Mouse (Mus musculus) cerebellum, postnatal 25 days (tissue): ENCODE data around the gene Ssb.
A peak's percentile ranks its signal among the peaks of the same experiment; 100 is the strongest.

ENCODE experiments used
- DNase-seq, 2 experiments: peaks; one replicate each; pipeline ENCODE4 v3.0.0; 2021; ENCODE audit warnings: mixed read lengths in 2 of 2

Ssb gene

DNA sequence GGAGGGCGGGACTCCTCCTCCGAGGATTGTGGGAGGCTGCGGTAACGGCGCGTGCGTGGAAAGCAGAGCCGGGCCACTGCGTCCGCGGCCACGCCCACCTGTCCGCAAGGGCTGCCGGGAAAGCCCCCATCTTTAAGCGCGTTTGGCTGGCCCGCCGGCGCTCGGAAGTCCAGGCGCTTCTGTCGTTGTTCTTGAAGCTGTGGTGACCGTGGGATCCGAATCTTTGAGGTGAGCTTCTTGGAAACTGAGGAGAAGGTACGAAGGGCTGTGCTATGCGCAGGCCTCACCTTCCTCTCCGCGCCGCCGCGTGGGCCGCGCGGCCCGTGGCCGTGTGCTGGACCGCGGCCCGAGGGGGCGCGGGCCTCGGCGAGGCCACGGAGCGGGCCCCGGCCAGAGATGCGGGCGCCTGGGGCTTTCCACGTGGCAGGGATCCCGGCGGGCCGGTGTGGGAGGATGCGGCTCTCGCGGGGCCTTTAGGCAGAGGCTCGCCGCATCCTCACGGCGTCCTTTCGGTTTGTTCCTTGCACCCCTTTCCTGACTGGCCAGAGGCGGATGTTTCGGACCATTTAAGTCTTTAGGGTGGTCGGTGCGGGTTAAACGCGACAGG, at the start of gene Ssb:
Gene Ssb, plus strand, starts transcription at position 78 of the 607 bp plus-strand sequence.
- peak; percentile 93 to 97 for DNase-seq

DNA sequence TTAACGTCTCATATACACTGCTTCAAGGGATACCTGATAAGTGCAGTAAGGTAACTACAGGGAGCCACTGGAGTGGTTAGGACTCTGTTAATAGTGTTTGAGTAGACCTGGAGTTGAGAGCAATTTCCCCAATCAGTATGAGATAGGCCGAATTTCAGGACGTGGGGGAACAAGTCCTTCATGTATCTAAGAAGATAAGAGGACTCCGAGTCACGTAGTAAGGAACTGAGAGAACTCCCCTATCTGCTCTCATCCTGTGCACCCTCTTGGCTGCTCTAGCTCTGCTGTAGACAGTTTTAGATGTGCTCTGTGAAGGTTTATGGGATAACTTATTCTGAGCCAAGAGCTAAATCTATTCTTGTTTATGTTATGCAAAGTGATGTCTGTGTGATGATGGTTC, 44.8 kb upstream of the Ssb start:
- DNase-seq: no peak

DNA sequence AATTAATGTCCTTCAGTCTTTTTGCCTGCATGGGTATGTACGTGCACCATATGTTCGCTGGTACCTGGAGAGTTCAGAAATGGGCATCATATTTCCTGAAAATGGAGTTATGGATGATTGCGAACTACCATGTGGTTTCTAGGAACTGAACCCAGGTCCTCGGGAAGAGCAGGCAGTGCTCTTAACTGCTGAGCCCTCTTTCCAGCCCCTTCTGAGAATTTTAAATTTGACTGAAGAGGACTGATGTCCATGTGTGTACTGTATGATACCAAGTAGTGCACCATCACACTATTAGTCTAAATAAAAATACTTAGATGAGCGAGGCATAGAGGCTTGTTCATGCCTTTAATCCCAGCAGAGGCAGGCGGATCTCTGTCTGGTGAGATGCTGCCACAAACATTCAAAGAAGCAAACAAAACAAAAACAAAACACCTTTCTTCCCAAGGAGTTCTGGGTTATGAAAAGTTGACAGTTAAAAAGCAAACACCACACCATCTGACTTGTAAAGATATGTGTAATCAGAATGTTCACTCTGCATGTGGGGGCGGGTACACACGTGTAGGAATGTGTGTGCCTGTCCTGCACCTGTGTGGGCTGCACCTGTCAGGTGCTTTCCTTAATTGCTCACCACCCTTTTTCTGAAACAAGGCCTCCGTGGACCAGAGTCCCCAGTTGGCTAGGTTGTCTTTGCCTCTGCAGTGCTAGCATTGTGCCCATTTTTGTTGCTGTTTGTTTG, 42.8 kb upstream of the Ssb start:
- no peak for DNase-seq

DNA sequence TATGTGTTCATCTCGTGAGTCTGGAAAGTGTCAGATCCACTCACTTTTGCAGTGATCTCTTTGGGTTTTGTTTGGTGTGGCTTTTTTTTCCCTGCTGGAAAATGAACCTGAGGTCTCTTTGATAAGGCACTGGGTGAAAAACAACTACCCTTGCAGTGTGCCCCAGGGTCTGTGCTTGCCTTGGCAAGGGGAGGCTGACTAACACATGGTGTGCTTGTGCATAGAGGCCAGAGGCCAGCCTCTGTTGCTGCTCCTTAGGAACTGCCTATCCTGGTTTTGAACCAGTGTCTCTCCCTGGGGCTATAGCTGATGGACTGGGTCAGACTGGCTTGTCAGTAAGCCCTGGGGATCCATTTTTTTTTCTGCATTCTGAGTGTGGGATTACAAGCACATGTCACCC, 41.2 kb upstream of the Ssb start:
- DNase-seq: no peak

DNA sequence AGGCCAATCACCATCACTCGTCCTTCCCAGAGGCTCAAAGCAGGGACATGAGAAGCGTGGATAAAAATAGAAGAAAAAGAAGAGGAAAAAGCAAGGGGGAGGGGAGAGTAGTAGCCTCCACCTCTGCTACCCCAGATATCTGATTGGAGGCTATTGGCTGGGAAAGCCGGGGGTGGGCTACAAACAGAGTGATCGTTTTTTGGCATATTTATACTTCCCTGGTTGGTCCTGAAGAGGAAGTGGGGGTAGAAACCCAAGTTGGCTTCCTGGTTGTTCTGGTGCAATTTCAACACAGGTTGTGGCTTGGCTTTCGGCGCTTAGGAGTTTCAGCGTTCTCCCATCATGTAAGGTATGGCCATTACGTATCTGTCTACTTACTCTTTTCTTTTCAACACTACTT, 39.7 kb upstream of the Ssb start, which contains the start of gene Klhl23:
Gene Klhl23, plus strand, starts transcription at position 234 of the 400 bp plus-strand sequence.
- peak in 1 of 2 experiments; percentile 13 for DNase-seq

DNA sequence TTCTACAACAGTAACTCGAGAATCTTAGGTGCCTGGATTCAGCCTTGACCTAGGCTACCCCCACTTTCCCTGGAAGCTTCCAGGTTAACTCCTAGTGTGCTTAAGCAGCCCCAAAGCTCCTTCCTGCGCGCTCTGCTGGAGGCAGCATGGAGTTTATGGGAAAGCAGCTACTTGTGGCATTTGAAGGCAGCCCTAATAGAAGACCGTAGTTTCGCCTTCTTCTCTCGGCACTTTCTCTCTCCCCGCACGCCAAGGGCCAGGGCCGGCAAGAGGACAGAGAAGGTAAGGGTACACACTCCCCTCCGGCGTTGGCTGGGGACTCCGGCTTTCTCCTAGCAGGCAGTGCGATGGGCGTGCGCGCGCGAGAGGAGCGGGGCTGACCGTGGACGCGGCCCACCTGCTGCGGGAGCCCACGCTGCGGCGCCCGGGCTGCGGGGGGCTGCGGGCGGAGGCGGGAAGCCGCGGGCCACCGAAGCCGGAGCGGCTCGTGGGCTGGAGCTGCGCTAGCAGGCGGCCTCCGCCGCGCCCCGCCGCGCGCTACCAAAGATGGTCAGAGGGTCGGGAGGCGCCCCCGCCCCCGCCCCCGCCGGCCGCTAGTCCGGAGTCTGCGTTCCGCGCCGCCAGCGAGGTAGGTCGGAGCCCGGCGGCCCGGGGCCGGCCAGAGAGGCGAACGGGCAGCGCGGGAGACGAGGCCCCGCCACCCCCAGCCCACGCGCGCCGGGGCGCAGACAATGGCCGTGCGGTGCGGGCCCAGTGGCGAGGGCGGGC, 38.8 kb upstream of the Ssb start:
- DNase-seq: peak in 1 of 2 experiments; percentile 79

DNA sequence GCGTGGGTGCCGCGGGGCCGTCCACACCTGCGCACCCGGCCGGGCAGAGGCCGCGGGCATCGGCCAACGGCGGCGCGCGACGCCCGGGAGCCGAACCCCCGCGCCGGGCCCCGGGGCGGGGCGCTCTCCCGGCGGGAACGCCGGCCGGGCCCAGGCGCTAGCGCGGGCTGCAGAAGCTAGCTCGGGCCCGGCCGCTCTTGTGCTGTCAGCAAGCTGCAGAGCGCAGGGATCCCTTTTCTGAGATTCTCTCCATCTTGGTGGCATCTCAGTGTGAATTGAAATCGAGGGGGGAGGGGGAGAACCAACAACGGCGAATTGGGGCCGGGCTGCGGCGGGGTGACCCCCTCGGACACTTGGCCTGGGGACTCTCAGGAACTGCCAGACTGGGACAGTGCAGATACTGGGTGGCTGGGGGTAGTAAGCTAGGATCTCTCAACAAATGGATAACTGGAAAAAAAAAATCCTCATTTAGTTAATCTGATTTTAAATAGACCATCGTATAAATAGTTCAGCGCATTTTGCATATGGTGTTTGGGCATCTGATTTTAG, 38.2 kb upstream of the Ssb start:
- peak in 1 of 2 experiments; percentile 78 for DNase-seq

DNA sequence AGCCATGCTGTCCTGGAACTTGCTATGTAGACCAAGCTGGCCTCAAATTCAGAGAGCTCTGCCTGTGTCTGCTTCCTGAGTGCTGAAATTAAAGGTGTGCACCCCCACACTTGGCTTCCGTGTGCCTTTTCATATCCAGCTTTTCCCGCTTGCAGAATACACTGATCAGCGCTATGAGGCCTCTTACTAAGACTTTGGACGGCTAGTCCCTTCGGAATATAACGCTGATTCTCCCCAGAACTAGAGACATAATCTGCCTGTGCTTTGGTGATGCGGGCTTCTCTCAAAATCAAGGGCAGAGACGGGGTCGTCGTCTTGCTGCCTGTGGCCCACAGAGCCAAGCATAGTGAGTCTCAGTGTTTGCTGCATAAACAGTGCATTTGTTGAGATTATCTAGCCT, 35.5 kb upstream of the Ssb start:
- DNase-seq: peak; percentile 49 to 56

DNA sequence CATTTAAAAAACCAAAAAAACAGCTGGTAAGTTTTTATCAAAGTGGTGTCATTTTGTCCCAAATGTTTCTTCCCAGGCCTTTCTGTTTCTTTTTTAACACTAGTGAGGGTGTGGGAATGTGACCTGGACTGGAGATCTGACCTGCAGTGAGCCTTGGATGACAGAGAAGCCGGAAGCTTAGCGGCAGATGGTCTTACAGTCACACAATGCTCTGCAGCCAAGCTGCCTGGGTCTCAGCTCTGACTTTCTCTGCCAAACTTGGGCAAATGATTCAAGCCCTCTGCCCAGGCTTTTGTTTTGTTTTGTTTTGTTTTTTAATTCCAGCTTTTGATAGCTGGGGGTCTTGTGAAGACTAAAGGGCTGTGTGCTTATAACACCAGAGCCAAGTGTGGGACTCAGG, 35.0 kb upstream of the Ssb start:
- DNase-seq: peak; percentile 78 to 82

DNA sequence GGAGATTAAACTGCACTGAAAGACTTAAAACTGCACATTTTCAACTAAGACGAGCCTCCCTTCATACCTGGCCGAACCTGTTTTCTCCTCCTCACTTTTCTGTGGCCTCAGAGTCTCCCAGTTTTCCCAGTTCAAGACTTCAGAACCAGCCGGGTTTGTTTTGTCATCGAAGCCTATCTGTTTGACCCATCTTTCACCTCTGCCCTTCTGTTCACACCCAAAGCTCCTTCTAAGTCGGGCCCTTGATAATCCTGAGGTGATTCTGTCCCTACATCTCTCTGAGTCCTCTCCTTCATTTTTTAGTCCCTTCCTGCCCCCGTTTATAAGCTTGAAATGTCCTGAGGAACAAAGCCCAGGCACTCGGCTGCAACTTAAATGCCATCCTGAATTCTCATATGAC, 33.3 kb upstream of the Ssb start:
- DNase-seq: no peak

DNA sequence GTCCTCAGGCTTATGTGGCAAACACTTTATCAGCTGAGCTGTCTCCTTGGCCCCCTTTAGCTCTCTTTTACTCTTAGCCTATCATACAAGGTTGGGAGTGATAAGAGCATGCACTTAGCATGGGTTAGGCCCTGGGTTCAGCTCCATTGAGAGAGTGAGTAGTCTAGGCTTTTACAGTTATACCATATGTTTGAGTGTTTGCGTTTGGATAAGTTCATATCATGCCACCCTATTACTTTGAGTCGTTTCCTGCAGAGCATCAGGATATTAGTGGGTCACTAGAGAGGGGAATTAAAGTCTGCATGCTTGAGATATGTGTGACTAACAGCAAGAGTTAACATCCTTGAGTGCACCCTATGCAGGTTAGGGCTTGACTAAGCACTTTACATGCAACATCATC, 31.7 kb upstream of the Ssb start:
- DNase-seq: no peak

DNA sequence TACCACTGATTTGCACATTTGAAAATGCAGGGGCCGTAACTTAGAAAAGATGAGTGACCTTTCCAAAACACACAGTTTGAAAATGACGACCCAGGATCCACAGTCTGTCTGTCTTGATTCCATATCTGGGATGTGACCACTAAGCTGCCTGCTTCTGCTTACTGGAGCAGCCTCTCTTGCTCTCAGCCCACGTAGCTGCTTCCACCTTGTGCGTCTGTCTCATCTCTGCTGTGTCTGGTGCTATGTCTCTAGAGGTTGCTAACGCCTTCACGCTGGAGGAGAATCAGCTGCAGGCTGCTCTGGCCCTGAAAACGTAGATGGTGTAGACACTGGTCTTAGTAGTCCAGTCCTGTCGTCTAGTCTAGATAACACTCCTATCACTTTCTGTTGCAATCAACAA, 31.2 kb upstream of the Ssb start:
- no peak for DNase-seq

DNA sequence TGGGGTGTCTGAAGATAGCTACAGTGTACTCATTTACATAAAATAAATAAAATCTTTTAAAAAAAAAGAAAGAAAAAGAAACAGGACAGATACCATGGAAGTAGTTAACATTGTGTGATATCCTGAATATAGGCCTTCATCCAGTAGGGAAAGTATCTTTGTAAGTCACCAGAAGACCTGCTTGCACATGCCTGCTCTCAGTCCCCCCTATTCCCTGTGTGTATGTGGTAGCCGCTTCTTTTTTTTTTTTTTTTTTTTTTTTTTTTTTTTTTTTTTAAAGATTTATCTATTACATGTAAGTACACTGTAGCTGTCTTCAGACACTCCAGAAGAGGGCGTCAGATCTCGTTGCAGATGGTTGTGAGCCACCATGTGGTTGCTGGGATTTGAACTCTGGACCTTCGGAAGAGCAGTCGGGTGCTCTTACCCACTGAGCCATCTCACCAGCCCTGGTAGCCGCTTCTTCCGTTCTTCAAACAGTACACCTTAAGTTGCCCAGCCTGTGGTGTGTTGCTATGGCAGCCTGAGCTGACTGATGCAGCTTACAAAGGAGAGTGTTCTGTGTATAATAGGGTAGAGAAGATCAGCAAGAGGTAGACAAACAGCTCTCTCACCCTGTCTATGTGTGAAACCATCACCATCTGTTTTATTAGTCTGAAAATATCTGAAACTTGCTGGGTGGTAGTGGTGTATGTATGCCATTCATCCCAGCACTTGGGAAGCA, 24.0 kb upstream of the Ssb start:
- no peak for DNase-seq

DNA sequence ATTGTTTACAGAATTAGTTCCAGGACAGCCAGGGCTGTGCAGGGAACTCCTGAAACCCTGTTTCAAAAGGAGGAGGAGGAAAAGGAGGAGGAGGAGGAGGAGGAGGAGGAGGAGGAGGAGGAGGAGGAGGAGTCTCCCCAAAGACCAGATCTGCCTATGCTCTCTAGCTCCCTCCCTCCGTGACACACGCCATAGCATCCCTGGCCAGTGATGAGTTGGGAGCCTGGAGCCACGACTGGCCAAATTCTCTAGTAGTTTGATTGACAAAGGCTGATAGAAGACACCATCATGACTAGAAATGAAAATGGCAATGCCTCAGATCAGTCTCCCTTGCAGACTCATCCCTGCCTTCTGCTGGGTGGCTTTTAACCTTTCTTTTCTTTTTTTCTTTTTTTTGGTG, 23.4 kb upstream of the Ssb start:
- DNase-seq: no peak

DNA sequence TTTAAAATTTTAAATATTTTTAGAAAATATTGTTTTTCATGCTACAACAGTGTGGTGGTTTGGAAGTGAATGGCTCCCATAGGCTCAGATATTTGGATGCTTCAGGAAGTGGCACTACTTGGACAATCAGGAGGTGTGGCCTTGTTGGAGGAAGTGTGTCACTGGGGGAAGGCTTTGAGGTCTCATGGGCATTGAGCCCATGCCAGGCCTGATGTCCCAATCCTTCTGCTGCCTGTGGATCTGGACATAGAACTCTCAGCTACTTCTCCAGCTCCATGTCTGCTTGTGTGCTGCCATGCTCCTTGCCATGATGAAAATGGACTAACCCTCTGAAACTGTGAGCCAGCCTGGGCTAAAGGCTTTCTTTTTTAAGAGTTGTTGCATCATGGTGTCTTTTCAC, 22.7 kb upstream of the Ssb start:
- no peak for DNase-seq

DNA sequence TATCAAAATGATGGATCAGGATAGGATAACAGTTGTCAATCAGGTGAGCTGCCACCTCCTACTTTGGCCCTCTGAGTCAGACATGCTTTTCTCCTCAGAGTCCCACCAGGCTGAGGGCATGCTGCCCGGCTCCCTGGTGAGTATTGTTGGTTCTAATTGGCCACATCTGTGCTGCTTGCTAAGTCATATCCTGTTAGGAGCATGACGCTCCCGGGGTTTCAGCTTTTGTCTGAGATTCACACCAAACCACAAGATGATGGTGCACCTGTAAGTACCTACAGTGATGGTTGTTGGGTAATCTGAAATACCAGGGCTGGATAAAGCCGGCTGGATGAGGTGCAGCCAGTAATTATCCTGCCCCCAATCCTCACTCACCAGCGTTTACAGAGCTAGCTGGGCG, 21.1 kb upstream of the Ssb start:
- DNase-seq: peak; percentile 48 to 64

DNA sequence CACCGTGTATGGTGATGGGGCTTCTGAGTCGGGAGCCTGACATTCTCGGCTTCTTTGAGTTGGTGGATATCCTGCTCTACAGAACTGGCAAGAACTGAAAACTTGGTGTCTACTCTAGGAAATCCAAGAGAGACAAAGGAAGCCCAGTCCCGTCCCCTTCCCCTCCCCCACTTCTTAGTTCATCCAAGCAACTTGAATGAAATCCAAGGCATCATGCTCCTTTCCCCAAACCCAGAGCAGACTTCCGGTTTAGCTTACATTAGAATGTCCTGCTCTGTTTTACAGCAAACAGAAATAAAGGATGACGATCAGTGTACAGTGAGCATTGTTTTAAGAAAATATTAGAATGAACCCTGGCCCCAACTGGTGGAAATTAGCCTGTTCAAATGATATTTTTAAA, 12.1 kb upstream of the Ssb start:
- DNase-seq: no peak

DNA sequence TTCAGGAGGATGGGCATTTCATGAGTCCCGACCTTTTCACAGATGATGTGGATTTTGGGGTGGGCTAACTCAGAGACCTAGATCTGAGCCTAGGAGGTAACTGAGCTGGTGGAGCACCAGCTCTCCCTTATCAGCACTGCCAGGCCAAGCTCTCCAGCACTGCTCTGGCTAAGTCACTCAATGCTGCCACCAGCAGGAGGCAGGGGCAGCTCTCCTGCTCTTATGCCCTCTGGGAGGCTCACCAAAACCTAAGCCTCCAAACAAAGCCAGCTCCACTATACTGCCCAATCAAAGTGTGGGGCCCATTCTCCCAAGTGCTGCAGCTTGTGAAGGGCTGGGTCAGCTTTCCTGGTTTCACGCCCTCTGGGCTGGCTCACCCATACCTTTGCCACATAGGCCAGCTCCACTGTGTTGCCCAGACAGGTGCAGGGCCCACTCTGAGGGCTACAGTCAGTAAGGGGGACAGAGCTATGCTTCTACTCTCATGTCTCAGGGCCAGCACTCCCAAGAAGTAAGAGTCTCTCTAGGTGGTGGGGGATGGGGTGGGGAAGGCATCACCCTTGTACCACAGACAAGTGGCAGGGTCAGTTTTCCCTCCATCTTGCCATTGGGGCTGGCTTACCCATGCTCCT, 9.8 kb upstream of the Ssb start:
- DNase-seq: no peak

DNA sequence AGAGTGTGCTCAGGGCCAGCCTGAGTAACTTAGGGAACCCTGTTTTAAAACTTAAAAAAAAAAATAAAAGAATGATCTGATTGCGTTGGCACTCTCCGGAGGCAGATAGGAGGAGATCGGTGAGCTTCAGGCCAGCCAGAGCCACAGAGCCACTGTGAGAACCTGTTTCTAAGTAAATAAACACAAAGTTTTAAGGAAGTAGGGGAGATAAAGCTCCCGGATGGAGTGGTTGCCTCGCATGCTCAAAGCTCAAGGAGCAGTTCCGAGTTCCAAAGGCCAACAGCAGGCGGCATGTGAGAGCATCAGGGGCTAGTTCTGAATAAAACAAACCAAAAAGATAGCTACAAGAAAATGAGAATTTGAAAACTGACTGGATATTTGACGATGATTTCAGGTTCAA, 5.0 kb upstream of the Ssb start:
- DNase-seq: no peak

DNA sequence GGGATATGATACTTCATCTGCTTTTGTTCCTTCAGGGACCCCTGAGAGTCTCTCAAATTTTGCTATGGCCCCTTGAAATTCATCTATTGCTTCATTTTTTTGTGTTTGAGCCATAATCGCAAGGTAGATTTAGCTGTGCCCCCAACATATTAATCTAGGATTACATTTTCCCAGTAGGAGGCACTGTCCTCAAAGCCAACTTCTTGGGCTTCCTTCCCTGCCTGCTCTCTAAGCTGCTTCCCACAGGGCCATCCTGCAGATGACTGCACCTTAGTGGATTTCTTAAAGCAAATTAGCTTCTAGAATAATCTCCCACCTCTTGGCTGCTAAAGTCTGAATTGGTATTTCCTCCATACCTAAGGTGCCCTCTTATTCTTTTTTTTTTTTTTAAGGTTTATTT, 3.5 kb upstream of the Ssb start:
- DNase-seq: no peak

DNA sequence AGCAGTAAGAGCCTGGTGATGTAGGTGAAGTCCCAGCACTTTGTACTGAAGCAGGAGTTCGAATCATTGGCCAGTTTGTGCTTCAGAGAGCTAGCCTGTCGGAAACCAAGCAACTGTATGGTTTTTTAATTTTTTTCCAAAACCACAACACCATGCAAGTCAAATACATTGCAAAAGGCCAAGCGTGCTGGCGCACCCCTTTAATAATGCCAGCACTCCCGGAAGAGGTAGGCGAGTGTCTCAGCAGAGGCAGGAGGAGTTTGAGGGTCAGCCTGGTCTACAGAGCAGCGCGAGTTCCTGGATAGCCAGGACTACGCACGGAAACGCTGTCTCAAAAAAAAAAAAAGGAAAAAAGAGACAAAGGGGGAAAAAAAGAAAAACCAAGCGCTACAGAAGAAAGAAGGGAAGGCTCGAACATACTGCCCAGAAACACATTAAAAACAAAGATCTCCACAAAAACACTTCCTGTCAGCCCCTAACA, 350 bp upstream of the Ssb start:
- DNase-seq: peak; percentile 47 to 53

DNA sequence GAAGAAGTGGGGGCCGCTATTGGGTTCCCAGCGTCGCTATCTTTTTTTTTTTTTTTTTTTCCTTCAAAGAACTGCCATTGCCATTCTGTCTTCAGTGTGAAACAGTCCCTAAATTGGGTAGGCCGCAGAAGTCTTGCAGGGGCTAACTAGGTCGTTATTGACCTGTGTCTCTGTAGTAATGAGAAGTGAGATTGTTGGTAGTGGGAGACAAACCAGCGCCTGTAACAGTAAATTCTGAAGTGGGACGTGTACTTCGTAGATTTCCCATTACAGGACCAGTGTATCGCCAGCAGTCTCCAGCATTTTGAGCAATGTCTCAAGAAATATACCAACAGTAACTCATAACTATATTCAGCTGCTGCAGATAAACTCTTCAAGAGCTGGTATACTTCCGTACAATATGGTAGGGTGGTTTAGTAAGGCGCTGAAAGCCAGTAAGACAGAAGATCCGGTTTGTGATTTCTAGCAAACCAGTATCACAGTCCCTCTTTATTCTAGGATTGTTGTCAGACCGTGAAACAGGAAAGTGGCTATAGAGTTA, 825 bp downstream of the Ssb start:
- DNase-seq: no peak
